Mouse (Mus musculus) heart, embryonic 14.5 days (tissue): Measurements from ENCODE around the gene Focad. TPM values are rescaled to one million over a fixed set of nuclear protein-coding genes. Genes with fewer than 3 reads are reported as not detected.

Source experiments
- ATAC-seq: fragments of 200-750 bp; cut with Nextera tagmentation; 2 replicates; pipeline ENCODE4 v1.8.0; 2017; ENCODE audit warnings: low read depth, moderate TSS enrichment; ENCODE audit not compliant: insufficient number of reproducible peaks, insufficient read depth, low FRiP score
- H3K27ac ChIP-seq, 2 experiments: fragments of 200-500 bp in 1 of 2; fragments of 300-500 bp in 1 of 2; sonication (generic) in 1 of 2; replicated peaks in 1 of 2; 2 replicates each; pipeline ENCODE4 v1.5.1; 2012 to 2014; ENCODE audit warnings: low read depth in 2 of 2, low read length in 2 of 2, control low read depth in 1 of 2, mild to moderate bottlenecking in 1 of 2, mixed read lengths in 1 of 2; ENCODE audit not compliant: control insufficient read depth in 1 of 2, insufficient read depth in 1 of 2
- H3K27me3 ChIP-seq: fragments of 300-500 bp; sonication (generic); 2 replicates; pipeline ENCODE4 v1.6.1; 2014; ENCODE audit warnings: mild to moderate bottlenecking, low read length, control low read depth; ENCODE audit not compliant: control insufficient read depth, insufficient read depth
- H3K36me3 ChIP-seq: fragments of 300-500 bp; sonication (generic); 2 replicates; pipeline ENCODE4 v1.6.1; 2014; ENCODE audit warnings: mild to moderate bottlenecking, control low read depth, low read length, mixed read lengths; ENCODE audit not compliant: control insufficient read depth, insufficient read depth
- H3K4me1 ChIP-seq, 2 experiments: fragments of 200-500 bp in 1 of 2; fragments of 300-500 bp in 1 of 2; sonication (generic) in 1 of 2; 2 replicates each; pipeline ENCODE4 v1.6.1; 2012 to 2014; ENCODE audit warnings: low read length in 2 of 2, control low read depth in 1 of 2, mixed read lengths in 1 of 2; ENCODE audit not compliant: control insufficient read depth in 2 of 2, insufficient read depth in 2 of 2
- H3K4me2 ChIP-seq: fragments of 300-500 bp; sonication (generic); 2 replicates; pipeline ENCODE4 v1.6.1; 2014; ENCODE audit warnings: mild to moderate bottlenecking, low read length
- H3K4me3 ChIP-seq, 2 experiments: fragments of 200-500 bp in 1 of 2; fragments of 300-500 bp in 1 of 2; sonication (generic) in 1 of 2; 2 replicates each; pipeline ENCODE4 v1.5.1; 2012 to 2014; ENCODE audit warnings: low read length in 2 of 2, mild to moderate bottlenecking in 2 of 2, control low read depth in 1 of 2, low read depth in 1 of 2, moderate library complexity in 1 of 2; ENCODE audit not compliant: control insufficient read depth in 1 of 2, insufficient read depth in 1 of 2
- H3K9ac ChIP-seq: fragments of 300-500 bp; sonication (generic); 2 replicates; pipeline ENCODE4 v1.6.1; 2014; ENCODE audit warnings: mild to moderate bottlenecking, low read length
- H3K9me3 ChIP-seq: fragments of 300-500 bp; sonication (generic); 2 replicates; pipeline ENCODE4 v1.6.1; 2016; ENCODE audit warnings: low read length, control low read depth; ENCODE audit not compliant: control insufficient read depth
- WGBS: fragments of 180-500 bp; shearing (Covaris S2); extraction: QIAGEN DNeasy Blood & Tissue Kit; methylation state at CpG from one replicate; pipeline ENCODE4 v1.1.7; 2014; 5-methylcytosine and 5-hydroxymethylcytosine counted together
- polyA plus RNA-seq: library from polyadenylated mRNA; unstranded; fragments of >200 nt; fragmentation: Nextera tagmentation; extraction: Ambion mirVana; gene quantifications from 2 replicates; pipeline ENCODE4 v1.2.1, GENCODE M21; 2014

The Focad gene
- polyA plus RNA-seq, 1 experiment from 2014 or later, result 9.8 TPM

DNA sequence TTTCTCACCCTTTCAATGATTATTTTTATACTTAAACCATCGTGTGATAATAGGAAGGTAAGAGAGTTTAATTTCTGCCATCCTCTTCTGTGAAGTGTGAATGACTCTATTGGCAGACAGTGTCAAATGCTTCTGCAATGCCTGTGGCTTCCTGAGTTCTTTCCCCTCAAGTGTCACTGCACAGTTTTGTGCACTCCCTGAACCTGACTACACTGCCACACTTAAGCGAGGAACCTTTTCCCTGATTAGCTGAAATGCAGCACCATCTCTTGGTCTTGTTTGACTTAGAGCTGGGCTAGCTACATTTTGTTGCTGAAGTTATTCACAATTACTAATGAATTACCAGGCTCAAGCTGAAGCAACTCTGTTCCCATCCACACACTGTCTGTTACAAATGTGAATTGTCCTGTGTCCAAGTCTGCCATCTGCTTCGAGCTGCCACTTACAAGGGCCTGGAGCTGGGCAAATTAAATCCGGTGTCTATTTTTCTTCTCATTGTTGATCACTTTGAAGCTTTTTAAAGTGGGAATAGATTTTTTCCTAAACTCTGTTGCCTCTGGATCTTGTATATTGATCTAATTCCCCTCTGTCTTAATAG, 101.6 kb downstream of the Focad start:
- no peaks in the 10 kb centered on the region for H3K4me1 ChIP-seq
- no peak overlapping the region for H3K9ac ChIP-seq
- H3K27me3 ChIP-seq, result no peaks in the 10 kb centered on the region
- no peak overlapping the region for H3K4me3 ChIP-seq
- H3K27ac ChIP-seq, result no peak overlapping the region
- no peak for ATAC-seq
- 67% methylated on average over 4 of the region's 4 CpGs for WGBS
- no peak overlapping the region for H3K4me2 ChIP-seq
- H3K36me3 ChIP-seq, result no peaks in the 10 kb centered on the region
- no peaks in the 10 kb centered on the region for H3K9me3 ChIP-seq

DNA sequence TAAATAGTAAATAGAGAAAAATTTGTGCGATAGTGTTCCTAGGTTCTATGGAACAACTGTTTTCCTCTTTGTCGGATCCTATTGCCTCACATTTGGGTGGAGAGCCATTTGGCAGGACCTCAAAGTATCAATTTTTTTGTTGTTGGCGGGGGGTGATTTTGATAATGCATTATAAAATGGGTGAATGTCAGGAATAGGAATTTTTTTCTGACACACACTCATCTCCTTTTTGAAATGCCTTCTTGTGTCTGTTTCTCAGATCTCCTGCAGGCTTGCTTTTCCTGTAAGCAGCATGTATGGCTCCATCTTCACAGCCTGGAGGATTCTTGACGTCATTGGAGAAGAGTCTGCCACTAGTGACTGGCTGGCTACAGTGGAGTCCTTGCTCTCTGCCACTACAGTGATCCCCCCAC, 102.1 kb downstream of the Focad start:
- 84% methylated on average over 4 of the region's 4 CpGs for WGBS
- no peak overlapping the region for H3K4me2 ChIP-seq
- H3K9me3 ChIP-seq, result no peaks in the 10 kb centered on the region
- H3K4me1 ChIP-seq, result no peaks in the 10 kb centered on the region
- H3K9ac ChIP-seq, result no peak overlapping the region
- H3K36me3 ChIP-seq, result no peaks in the 10 kb centered on the region
- ATAC-seq, result no peak
- H3K27me3 ChIP-seq, result no peaks in the 10 kb centered on the region
- H3K4me3 ChIP-seq, result no peak overlapping the region
- H3K27ac ChIP-seq, result no peak overlapping the region

DNA sequence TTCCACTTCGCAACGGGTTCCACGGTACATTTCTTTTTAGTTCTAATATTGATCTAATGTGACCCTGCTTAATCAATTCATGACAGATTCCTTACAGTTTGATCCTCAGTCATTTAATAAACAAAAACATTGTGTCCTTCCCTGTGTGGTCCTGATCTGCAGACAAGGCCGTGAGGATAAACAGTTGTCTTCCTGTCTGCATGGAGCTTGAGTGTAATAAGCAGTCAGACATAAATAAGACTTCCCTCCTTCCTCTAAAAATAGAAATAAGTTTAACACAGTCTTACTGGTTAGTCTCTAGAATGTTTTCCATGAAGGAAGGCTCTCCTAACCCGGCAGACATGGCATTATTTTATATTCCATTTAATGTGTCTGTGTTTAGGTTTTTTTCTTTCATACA, 102.8 kb downstream of the Focad start:
- ATAC-seq, result no peak
- no peaks in the 10 kb centered on the region for H3K4me1 ChIP-seq
- WGBS, result 74% methylated on average over 5 of the region's 5 CpGs
- H3K36me3 ChIP-seq, result no peaks in the 10 kb centered on the region
- no peaks in the 10 kb centered on the region for H3K27me3 ChIP-seq
- H3K4me3 ChIP-seq, result no peak overlapping the region
- no peak overlapping the region for H3K27ac ChIP-seq
- H3K4me2 ChIP-seq, result no peak overlapping the region
- no peaks in the 10 kb centered on the region for H3K9me3 ChIP-seq
- no peak overlapping the region for H3K9ac ChIP-seq

DNA sequence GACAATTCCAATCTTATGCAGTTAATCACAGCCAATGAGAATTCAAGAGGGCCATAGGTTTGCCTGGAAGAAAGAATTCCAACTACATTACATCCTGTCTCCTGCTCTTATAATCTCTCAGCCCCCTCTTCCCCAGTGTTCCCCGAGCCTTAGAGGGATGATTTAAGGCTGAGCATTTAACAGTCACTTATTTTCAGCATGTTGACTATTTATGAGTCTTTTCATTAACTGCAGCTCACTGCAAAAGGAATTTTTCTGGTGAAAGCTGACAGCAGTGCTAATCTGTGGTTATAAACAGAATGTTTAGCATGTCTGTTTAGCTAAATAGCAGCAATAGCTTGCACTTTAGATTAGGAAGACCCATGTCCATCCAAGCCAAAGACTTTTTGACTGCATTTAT, 104.8 kb downstream of the Focad start:
- Histone ChIP-seq H3K4me3 (no peak overlapping the region), H3K9ac (no peak overlapping the region), H3K9me3 (no peaks in the 10 kb centered on the region), H3K27ac (no peak overlapping the region), H3K4me2 (no peak overlapping the region), H3K4me1 (no peaks in the 10 kb centered on the region), H3K36me3 (no peaks in the 10 kb centered on the region), H3K27me3 (no peaks in the 10 kb centered on the region)
- 76% methylated on average over 1 of the region's 1 CpGs for WGBS
- ATAC-seq, result no peak

DNA sequence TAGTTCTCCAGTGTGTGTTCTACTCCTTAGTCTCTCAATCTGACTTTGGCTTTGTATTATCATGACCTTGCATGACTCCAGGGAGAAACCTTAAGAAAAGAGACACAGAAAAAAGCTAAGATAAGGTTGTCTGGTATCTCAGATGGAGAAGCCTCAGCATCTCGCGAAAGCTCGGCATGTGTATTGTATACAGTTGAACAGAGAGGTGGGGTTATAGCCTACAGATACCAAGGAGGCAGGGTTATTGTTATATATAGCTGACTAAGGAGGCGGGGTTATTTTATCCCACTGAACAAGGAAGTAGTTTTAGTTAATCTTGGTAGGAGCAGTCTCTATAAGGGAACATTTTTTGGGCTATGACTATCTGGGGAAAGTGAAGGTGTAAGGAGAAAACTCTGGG, 106.6 kb downstream of the Focad start:
- H3K4me3 ChIP-seq, result no peak overlapping the region
- no peak overlapping the region for H3K4me2 ChIP-seq
- no peak overlapping the region for H3K27ac ChIP-seq
- no peak overlapping the region for H3K9ac ChIP-seq
- ATAC-seq, result no peak
- WGBS, result 91% methylated on average over 4 of the region's 4 CpGs
- no peaks in the 10 kb centered on the region for H3K9me3 ChIP-seq
- no peaks in the 10 kb centered on the region for H3K36me3 ChIP-seq
- H3K27me3 ChIP-seq, result no peaks in the 10 kb centered on the region
- H3K4me1 ChIP-seq, result 0 out of 4 replicates have a peak, but pooled peaks cover 0 to 2% of the 10 kb centered on the region in 2 experiments

DNA sequence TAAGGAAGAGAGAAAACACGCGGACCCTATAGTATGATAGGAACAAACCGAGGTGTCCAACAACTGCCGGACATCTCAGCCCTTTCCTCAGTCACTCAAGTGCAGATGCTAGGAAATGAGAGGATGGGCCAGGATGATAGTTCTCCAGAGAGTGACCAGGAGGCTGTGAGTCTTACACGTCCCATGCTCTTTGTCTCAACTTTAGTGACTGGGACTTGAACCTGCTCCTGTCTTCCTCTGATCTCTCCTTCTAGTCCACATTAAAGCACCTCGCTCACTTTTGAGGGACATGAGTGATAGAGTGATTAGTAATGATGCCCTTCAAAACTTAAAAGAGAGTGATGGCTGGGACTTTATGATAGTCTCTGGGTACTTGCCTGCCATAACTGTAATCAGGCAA, 114.2 kb downstream of the Focad start:
- H3K4me2 ChIP-seq, result no peak overlapping the region
- no peak for ATAC-seq
- 92% methylated on average over 6 of the region's 6 CpGs for WGBS
- H3K9me3 ChIP-seq, result no peaks in the 10 kb centered on the region
- no peaks in the 10 kb centered on the region for H3K36me3 ChIP-seq
- H3K27me3 ChIP-seq, result no peaks in the 10 kb centered on the region
- H3K27ac ChIP-seq, result no peak overlapping the region
- peaks cover 4 to 12% of the 10 kb centered on the region in 2 experiments; a peak in 2 of 4 replicates for H3K4me1 ChIP-seq
- H3K9ac ChIP-seq, result no peak overlapping the region
- H3K4me3 ChIP-seq, result no peak overlapping the region

DNA sequence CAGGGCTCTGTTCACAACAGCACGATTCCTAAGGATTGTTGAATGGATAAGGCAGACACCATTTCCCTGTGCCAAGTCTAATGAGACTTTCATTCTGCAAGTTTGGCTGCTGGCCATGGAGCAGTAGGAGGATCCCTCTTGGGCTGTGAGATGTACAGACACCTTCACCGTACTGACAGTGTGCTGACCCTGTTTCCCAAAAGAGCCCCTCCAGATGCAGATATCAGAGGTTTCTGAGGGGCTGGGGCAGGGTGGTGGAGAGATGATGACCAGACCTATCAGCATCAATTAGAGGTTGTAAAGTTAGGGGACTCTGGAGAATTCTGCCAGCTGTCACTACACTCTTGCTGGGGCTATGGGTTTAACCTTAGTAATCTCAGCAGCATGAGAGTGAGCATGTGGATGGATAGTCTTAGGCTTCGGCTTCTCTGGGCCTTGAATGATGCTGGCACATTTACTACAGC, 115.0 kb downstream of the Focad start:
- Histone ChIP-seq H3K27me3 (no peaks in the 10 kb centered on the region), H3K36me3 (no peaks in the 10 kb centered on the region), H3K27ac (no peak overlapping the region), H3K4me1 (peaks cover 4 to 12% of the 10 kb centered on the region in 2 experiments; a peak in 2 of 4 replicates), H3K9me3 (no peaks in the 10 kb centered on the region), H3K9ac (no peak overlapping the region), H3K4me2 (no peak overlapping the region), H3K4me3 (no peak overlapping the region)
- ATAC-seq, result no peak
- WGBS, result 20% methylated on average over 3 of the region's 3 CpGs

DNA sequence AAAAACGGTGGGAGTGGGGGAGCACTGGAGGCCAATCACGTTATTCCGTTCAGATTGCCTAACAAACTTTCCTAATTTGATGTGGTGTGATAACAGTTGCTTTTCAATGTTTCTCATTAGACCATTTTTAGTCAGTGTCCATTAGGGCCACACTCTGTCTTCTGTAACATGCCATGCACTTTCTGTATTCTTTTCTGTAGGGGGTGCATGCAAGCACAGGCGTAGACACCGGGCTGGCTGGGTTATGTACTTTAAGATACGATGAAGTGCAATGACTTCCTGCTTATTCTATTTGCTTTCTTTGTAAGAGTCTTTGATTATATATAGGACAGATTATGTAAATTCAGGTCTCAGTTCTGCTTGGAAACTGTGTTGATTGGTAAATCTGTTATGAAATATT, 116.2 kb downstream of the Focad start:
- Histone ChIP-seq H3K9ac (no peak overlapping the region), H3K27me3 (no peaks in the 10 kb centered on the region), H3K36me3 (no peaks in the 10 kb centered on the region), H3K27ac (no peak overlapping the region), H3K9me3 (no peaks in the 10 kb centered on the region), H3K4me3 (no peak overlapping the region), H3K4me2 (no peak overlapping the region), H3K4me1 (peaks cover 2 to 12% of the 10 kb centered on the region in 2 experiments; a peak in 2 of 4 replicates)
- 83% methylated on average over 6 of the region's 6 CpGs for WGBS
- ATAC-seq, result no peak
